Mouse (Mus musculus) forebrain, embryonic 11.5 days (tissue): ENCODE measurements around the gene Mast4. TPM values are rescaled to one million over a fixed set of nuclear protein-coding genes. Genes with fewer than 3 reads are reported as not detected.

Experiments
- ATAC-seq: fragments of 200-750 bp; cut with Nextera tagmentation; replicated peaks from 2 replicates; pipeline ENCODE4 v1.8.0; 2017; ENCODE audit warnings: moderate TSS enrichment; ENCODE audit not compliant: low FRiP score
- DNase-seq: peaks from one replicate; pipeline ENCODE4 v3.0.0-alpha.2; 2017; ENCODE audit warnings: low spot score
- H3K27ac ChIP-seq: fragments of 300-500 bp; sonication (generic); 2 replicates; pipeline ENCODE4 v1.5.1; 2014; ENCODE audit warnings: low read depth, low read length
- H3K27me3 ChIP-seq: fragments of 300-500 bp; sonication (generic); 2 replicates; pipeline ENCODE4 v1.6.1; 2014; ENCODE audit warnings: mild to moderate bottlenecking, low read length, mixed read lengths; ENCODE audit not compliant: control insufficient read depth, insufficient read depth
- H3K36me3 ChIP-seq: fragments of 300-500 bp; sonication (generic); 2 replicates; pipeline ENCODE4 v1.6.1; 2014; ENCODE audit warnings: mild to moderate bottlenecking, low read length, moderate library complexity, mixed read lengths; ENCODE audit not compliant: control insufficient read depth, insufficient read depth
- H3K4me1 ChIP-seq: fragments of 300-500 bp; sonication (generic); replicated peaks from 2 replicates; pipeline ENCODE4 v1.6.1; 2014; ENCODE audit warnings: low read length, mixed read lengths; ENCODE audit not compliant: control insufficient read depth, insufficient read depth
- H3K4me2 ChIP-seq: fragments of 300-500 bp; sonication (generic); 2 replicates; pipeline ENCODE4 v1.6.1; 2014; ENCODE audit warnings: low read depth, mild to moderate bottlenecking, low read length, moderate library complexity, mixed read lengths; ENCODE audit not compliant: severe bottlenecking
- H3K4me3 ChIP-seq: fragments of 300-500 bp; sonication (generic); 2 replicates; pipeline ENCODE4 v1.5.1; 2014; ENCODE audit warnings: low read depth, low read length
- H3K9ac ChIP-seq: fragments of 300-500 bp; sonication (generic); 2 replicates; pipeline ENCODE4 v1.6.1; 2014; ENCODE audit warnings: low read length
- H3K9me3 ChIP-seq: fragments of 300-500 bp; sonication (generic); 2 replicates; pipeline ENCODE4 v1.6.1; 2016; ENCODE audit warnings: low read length, mixed read lengths; ENCODE audit not compliant: control insufficient read depth
- WGBS: fragments of 180-500 bp; shearing (Covaris S2); extraction: QIAGEN DNeasy Blood & Tissue Kit; methylation state at CpG from one replicate; pipeline ENCODE4 v1.1.7; 2014; 5-methylcytosine and 5-hydroxymethylcytosine counted together
- polyA plus RNA-seq: library from polyadenylated mRNA; unstranded; fragments of >200 nt; fragmentation: Nextera tagmentation; extraction: Ambion mirVana; gene quantifications from 2 replicates; pipeline ENCODE4 v1.2.1, GENCODE M21; 2014

Mast4 gene
- polyA plus RNA-seq, 1 experiment from 2014 or later = 23.5 TPM

GRCm38 (mm10) chr13:102895894-102896293 lies 438.4 kb downstream of the Mast4 start:
- H3K36me3 ChIP-seq = no peaks in the 10 kb centered on the region
- peaks cover 30% of the 10 kb centered on the region for H3K4me1 ChIP-seq
- H3K9me3 ChIP-seq = no peaks in the 10 kb centered on the region
- no peak overlapping the region for H3K27ac ChIP-seq
- no peak overlapping the region for H3K4me2 ChIP-seq
- WGBS = 51% methylated on average over 6 of the region's 6 CpGs
- no peak overlapping the region for H3K9ac ChIP-seq
- no peaks in the 10 kb centered on the region for H3K27me3 ChIP-seq
- ATAC-seq (no peak), DNase-seq (no peak)
- no peak overlapping the region for H3K4me3 ChIP-seq

- DNase-seq (no peak), ATAC-seq (no peak)
- no peak overlapping the region for H3K9ac ChIP-seq
- no peaks in the 10 kb centered on the region for H3K9me3 ChIP-seq
- no peaks in the 10 kb centered on the region for H3K27me3 ChIP-seq
- H3K4me1 ChIP-seq = peaks cover 30% of the 10 kb centered on the region
- 47% methylated on average over 15 of the region's 15 CpGs for WGBS
- no peaks in the 10 kb centered on the region for H3K36me3 ChIP-seq
- H3K27ac ChIP-seq = no peak overlapping the region
- no peak overlapping the region for H3K4me3 ChIP-seq
- no peak overlapping the region for H3K4me2 ChIP-seq
Measured at GRCm38 (mm10) chr13:102894287-102895234, 439.7 kb downstream of the Mast4 start.

- no peak overlapping the region for H3K4me3 ChIP-seq
- peaks cover 29% of the 10 kb centered on the region for H3K4me1 ChIP-seq
- H3K27ac ChIP-seq = no peak overlapping the region
- 91% methylated on average over 3 of the region's 3 CpGs for WGBS
- H3K4me2 ChIP-seq = no peak overlapping the region
- DNase-seq = no peak
- no peaks in the 10 kb centered on the region for H3K27me3 ChIP-seq
- no peak overlapping the region for H3K9ac ChIP-seq
- no peaks in the 10 kb centered on the region for H3K9me3 ChIP-seq
- ATAC-seq = no peak
- no peaks in the 10 kb centered on the region for H3K36me3 ChIP-seq
Measured at GRCm38 (mm10) chr13:102892783-102893182, 441.5 kb downstream of the Mast4 start.

GRCm38 (mm10) chr13:102889989-102890388 lies 444.3 kb downstream of the Mast4 start:
- 91% methylated on average over 10 of the region's 10 CpGs for whole genome bisulfite sequencing
- H3K4me1 ChIP-seq = peaks cover 17% of the 10 kb centered on the region; the same call in 1 of the 2 replicates

GRCm38 (mm10) chr13:102889537-102889936 lies 444.8 kb downstream of the Mast4 start:
- H3K9me3 ChIP-seq = no peaks in the 10 kb centered on the region
- H3K9ac ChIP-seq = no peak overlapping the region
- ATAC-seq = no peak
- 93% methylated on average over 13 of the region's 13 CpGs for WGBS
- peaks cover 13% of the 10 kb centered on the region; the same call in 1 of the 2 replicates for H3K4me1 ChIP-seq
- no peak overlapping the region for H3K27ac ChIP-seq
- H3K27me3 ChIP-seq = no peaks in the 10 kb centered on the region
- no peak for DNase-seq
- no peak overlapping the region for H3K4me2 ChIP-seq
- no peaks in the 10 kb centered on the region for H3K36me3 ChIP-seq
- no peak overlapping the region for H3K4me3 ChIP-seq

More at GRCm38 (mm10) chr13:102889989-102890388, 444.3 kb downstream of the Mast4 start:
- no peak for ATAC-seq
- no peak overlapping the region for H3K4me2 ChIP-seq
- no peaks in the 10 kb centered on the region for H3K9me3 ChIP-seq
- no peak for DNase-seq
- no peaks in the 10 kb centered on the region for H3K36me3 ChIP-seq
- no peak overlapping the region for H3K9ac ChIP-seq
- no peaks in the 10 kb centered on the region for H3K27me3 ChIP-seq
- no peak overlapping the region for H3K4me3 ChIP-seq
- H3K27ac ChIP-seq = no peak overlapping the region

GRCm38 (mm10) chr13:102888895-102889490 lies 445.3 kb downstream of the Mast4 start:
- Histone ChIP-seq H3K4me1 (peaks cover 7% of the 10 kb centered on the region; the same call in 1 of the 2 replicates), H3K4me3 (no peak overlapping the region), H3K9ac (no peak overlapping the region), H3K9me3 (no peaks in the 10 kb centered on the region), H3K27me3 (no peaks in the 10 kb centered on the region), H3K27ac (no peak overlapping the region), H3K4me2 (no peak overlapping the region), H3K36me3 (no peaks in the 10 kb centered on the region)
- DNase-seq = no peak
- WGBS = 89% methylated on average over 15 of the region's 15 CpGs
- ATAC-seq = no peak

- Histone ChIP-seq H3K4me2 (no peak overlapping the region), H3K4me1 (peaks cover 3% of the 10 kb centered on the region; the same call in 1 of the 2 replicates), H3K36me3 (no peaks in the 10 kb centered on the region), H3K27ac (no peak overlapping the region), H3K4me3 (no peak overlapping the region), H3K27me3 (no peaks in the 10 kb centered on the region), H3K9ac (no peak overlapping the region), H3K9me3 (no peaks in the 10 kb centered on the region)
- ATAC-seq = no peak
- no peak for DNase-seq
- 76% methylated on average over 8 of the region's 8 CpGs for WGBS
Measured at GRCm38 (mm10) chr13:102888211-102888610, 446.1 kb downstream of the Mast4 start.

- WGBS = 95% methylated on average over 13 of the region's 13 CpGs
Measured at GRCm38 (mm10) chr13:102887534-102887933, 446.8 kb downstream of the Mast4 start.

More at GRCm38 (mm10) chr13:102887534-102887933, 446.8 kb downstream of the Mast4 start:
- 0 out of 2 replicates have a peak, but pooled peaks cover 2% of the 10 kb centered on the region for H3K4me1 ChIP-seq
- H3K9ac ChIP-seq = no peak overlapping the region
- no peak overlapping the region for H3K4me3 ChIP-seq
- DNase-seq (no peak), ATAC-seq (no peak)
- H3K36me3 ChIP-seq = no peaks in the 10 kb centered on the region
- no peak overlapping the region for H3K4me2 ChIP-seq
- H3K27ac ChIP-seq = no peak overlapping the region
- H3K9me3 ChIP-seq = no peaks in the 10 kb centered on the region
- H3K27me3 ChIP-seq = no peaks in the 10 kb centered on the region
